Mouse (Mus musculus): ENCODE data around the gene Tedc1. TPM values are rescaled to one million over a fixed set of nuclear protein-coding genes. Genes with fewer than 3 reads are reported as not detected.

Tedc1 gene
- polyA plus RNA-seq, 1 experiment from 2014 or later: 32.9 TPM

DNA sequence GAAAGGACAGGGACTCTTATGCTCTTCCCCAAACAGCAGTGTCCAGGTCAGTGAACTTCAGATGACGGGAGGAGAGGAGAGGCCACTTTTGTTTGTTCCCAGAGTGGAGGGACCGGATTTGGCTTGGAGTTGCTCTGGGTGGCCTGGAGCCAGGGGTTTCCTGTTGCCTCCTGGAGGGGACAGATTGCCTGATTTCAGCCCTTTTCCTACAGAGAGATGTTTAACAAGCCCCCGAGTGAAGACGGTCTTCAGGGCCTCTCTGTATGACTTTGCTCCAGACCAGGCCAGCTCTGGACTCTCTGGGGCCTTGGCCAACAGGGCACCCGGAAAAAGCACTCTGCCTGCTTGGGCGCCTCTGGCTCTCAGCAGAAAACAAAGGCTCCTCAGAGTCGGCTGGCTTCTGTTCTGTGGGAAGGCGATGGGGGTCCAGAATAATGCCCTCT is 14.7 kb upstream of the Tedc1 start:
- Histone ChIP-seq H3K27ac (no peak overlapping the region), H3K9me3 (no peaks in the 10 kb centered on the region), H3K4me1 (peaks cover 49% of the 10 kb centered on the region), H3K27me3 (replicated peaks) (peaks cover 12% of the 10 kb centered on the region; the same call in 1 of the 2 replicates), H3K4me2 (replicated peaks) (peak overlapping the region; percentile 80), H3K9ac (peak overlapping the region; percentile 64), H3K4me3 (peak overlapping the region; percentile 59), H3K36me3 (peaks cover 50% of the 10 kb centered on the region)
- no peak for ATAC-seq (ENCODE audit: low FRiP score, low read depth)
- WGBS: 33% methylated on average over 8 of the region's 8 CpGs

DNA sequence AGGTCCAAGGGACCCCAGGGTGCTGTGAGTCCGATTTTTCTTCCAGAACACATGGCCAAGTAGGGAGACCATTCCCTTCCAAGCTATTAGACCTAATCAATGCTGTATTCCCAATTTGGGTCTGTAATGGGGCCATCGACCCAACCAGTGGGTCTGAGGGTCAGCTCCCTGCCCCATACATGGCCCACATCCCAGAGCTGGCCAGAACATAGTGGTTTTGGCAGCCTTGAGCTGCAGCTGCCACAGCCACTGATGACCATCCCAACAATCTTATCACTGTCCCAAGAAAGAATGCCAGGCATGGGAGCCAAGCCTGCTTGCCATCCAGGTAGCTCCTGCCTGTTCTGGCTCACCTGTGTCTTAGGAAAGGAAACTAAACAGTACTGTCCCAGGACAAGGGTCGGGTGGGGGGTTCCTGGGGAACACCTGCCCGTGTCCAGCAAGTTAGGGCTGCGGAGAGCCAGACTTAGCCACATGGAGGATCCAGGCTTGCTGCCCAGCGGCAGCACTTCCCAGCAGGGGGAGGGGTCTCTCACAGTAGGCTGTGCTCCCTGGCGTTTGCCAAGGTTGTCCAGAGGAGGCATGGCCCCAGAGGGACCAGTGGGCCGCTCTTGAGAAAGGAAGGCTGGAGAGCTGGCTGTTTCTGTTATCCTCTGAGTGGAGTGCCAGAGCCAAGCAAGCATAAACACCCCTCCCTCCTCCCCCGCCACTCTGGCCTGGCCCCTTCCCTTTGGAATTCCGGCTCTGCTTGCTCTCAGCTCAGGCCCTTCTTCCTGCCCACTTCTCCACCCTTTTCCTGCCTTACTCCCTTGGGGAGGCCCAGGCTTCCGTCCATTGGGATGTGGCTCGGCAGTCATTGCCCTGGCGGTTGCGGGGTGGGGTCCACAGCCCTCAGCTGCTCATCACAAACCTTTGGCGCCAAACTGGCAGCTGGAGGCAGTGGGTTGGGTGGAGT is 13.9 kb upstream of the Tedc1 start:
- Histone ChIP-seq H3K27me3 (replicated peaks) (peaks cover 12% of the 10 kb centered on the region), H3K9me3 (no peaks in the 10 kb centered on the region), H3K4me1 (peaks cover 52% of the 10 kb centered on the region), H3K9ac (peak overlapping the region; percentile 64), H3K4me3 (peak overlapping the region; percentile 59), H3K4me2 (replicated peaks) (peak overlapping the region; percentile 80), H3K27ac (0 out of 2 replicates have a peak overlapping the region, but pooled peaks have one; percentile 20), H3K36me3 (peaks cover 42% of the 10 kb centered on the region)
- WGBS: 25% methylated on average over 15 of the region's 15 CpGs
- ATAC-seq (ENCODE audit: low FRiP score, low read depth): no peak

DNA sequence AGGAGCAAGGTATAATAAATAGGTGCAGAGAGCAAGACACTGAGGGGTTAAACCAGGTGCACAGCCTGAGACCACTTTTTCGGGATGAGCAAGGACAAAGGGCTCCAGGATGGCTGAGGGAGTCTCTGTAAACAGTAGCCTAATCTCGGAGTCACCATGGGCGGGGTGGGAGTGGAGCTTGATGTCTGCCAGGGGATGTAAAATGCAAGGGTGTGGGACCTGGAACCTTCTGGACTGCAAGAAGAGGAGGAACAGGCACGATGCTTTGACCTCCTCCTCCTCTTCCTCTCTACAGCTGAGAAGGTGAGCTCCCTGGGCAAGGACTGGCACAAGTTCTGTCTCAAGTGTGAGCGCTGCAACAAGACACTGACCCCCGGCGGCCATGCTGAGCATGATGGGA is 13.1 kb upstream of the Tedc1 start:
- H3K27me3 ChIP-seq (replicated peaks): peaks cover 12% of the 10 kb centered on the region
- no peak overlapping the region for H3K9ac ChIP-seq
- peaks cover 52% of the 10 kb centered on the region for H3K4me1 ChIP-seq
- WGBS: 65% methylated on average over 7 of the region's 7 CpGs
- no peak overlapping the region for H3K27ac ChIP-seq
- peak overlapping the region; percentile 80 for H3K4me2 ChIP-seq (replicated peaks)
- peaks cover 34% of the 10 kb centered on the region for H3K36me3 ChIP-seq
- no peak for ATAC-seq (ENCODE audit: low FRiP score, low read depth)
- peak overlapping the region; percentile 59; the same call in 1 of the 2 replicates for H3K4me3 ChIP-seq
- no peaks in the 10 kb centered on the region for H3K9me3 ChIP-seq

DNA sequence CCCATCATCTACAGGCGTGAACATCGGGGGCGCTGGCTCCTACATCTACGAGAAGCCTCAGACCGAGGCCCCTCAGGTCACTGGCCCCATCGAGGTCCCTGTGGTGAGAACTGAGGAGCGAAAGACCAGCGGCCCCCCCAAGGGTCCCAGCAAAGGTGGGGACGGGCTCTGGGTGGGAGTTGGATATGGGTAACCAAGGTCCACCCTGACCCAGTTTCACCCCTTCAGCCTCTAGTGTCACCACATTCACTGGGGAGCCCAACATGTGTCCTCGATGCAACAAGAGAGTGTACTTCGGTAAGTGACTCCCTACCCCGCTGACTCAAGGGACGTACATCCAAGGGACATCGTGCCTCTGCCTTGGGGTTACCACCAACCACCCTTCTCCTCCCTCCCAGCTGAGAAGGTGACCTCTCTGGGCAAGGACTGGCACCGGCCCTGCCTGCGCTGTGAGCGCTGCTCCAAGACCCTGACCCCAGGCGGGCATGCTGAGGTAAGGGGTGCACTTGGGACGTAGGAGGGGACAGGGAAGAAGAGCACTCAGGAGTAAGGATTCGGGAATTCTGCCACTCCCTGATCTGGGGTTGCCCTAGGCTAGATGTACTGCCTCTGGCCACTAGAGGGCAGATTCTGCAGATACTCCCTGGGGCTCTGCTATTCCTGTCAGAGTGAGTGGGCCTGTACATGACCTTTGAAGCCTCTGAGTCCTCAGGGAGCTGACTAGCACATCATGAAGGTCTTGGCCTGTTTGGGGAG is 12.0 kb upstream of the Tedc1 start:
- no peak overlapping the region for H3K27ac ChIP-seq
- no peaks in the 10 kb centered on the region for H3K9me3 ChIP-seq
- 79% methylated on average over 20 of the region's 20 CpGs for WGBS
- H3K9ac ChIP-seq: no peak overlapping the region
- H3K36me3 ChIP-seq: peaks cover 27% of the 10 kb centered on the region
- H3K4me3 ChIP-seq: no peak overlapping the region
- ATAC-seq (ENCODE audit: low FRiP score, low read depth): no peak
- no peak overlapping the region for H3K4me2 ChIP-seq (replicated peaks)
- peaks cover 12% of the 10 kb centered on the region for H3K27me3 ChIP-seq (replicated peaks)
- peaks cover 47% of the 10 kb centered on the region for H3K4me1 ChIP-seq

DNA sequence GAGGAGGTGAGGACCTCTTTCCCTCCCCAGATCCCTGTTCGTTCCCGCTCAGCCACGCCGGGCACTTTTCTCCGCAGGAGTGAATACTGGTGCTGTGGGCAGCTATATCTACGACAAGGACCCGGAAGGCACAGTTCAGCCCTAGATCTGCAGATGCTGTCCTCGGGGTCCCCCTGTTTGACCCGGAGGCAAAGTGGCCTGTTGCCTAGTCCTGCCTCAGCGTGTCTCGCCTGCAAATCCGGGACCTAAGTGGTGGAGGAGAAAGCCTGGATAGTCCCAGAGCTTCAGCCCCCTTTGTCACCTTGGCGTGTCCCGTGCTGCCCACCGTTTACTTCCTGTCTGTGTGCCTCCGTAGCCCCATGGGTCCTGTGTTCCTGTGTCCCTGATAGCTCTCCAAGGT is 11.3 kb upstream of the Tedc1 start:
- ATAC-seq (ENCODE audit: low FRiP score, low read depth): no peak
- Histone ChIP-seq H3K9me3 (no peaks in the 10 kb centered on the region), H3K9ac (no peak overlapping the region), H3K4me1 (peaks cover 43% of the 10 kb centered on the region), H3K27ac (no peak overlapping the region), H3K36me3 (peaks cover 27% of the 10 kb centered on the region), H3K27me3 (replicated peaks) (peaks cover 13% of the 10 kb centered on the region), H3K4me2 (replicated peaks) (no peak overlapping the region), H3K4me3 (no peak overlapping the region)
- 94% methylated on average over 16 of the region's 16 CpGs for WGBS

DNA sequence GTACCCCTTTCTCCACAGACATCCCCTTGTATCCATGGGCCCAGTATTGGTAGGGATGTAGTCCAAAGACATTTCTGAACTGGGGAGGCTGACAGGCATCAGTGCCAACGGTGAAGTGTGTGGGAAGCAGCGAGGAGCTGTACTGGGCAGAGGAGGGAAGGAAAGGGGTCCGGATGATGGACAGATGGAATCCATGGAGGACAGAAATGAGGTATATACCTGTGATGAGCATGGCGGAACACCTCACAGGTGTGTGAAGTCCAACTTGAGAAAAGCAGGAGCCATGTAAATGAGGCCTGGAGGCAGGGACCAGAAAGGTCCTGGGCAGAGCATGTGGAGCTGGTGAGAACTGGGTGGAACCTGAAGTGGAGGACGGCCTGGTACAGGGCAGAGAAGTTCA is 10.6 kb upstream of the Tedc1 start:
- Histone ChIP-seq H3K9ac (no peak overlapping the region), H3K9me3 (no peaks in the 10 kb centered on the region), H3K36me3 (peaks cover 27% of the 10 kb centered on the region), H3K27me3 (replicated peaks) (peaks cover 19% of the 10 kb centered on the region), H3K4me1 (peaks cover 40% of the 10 kb centered on the region), H3K27ac (no peak overlapping the region), H3K4me2 (replicated peaks) (no peak overlapping the region), H3K4me3 (no peak overlapping the region)
- no peak for ATAC-seq (ENCODE audit: low FRiP score, low read depth)
- WGBS: 85% methylated on average over 5 of the region's 5 CpGs

DNA sequence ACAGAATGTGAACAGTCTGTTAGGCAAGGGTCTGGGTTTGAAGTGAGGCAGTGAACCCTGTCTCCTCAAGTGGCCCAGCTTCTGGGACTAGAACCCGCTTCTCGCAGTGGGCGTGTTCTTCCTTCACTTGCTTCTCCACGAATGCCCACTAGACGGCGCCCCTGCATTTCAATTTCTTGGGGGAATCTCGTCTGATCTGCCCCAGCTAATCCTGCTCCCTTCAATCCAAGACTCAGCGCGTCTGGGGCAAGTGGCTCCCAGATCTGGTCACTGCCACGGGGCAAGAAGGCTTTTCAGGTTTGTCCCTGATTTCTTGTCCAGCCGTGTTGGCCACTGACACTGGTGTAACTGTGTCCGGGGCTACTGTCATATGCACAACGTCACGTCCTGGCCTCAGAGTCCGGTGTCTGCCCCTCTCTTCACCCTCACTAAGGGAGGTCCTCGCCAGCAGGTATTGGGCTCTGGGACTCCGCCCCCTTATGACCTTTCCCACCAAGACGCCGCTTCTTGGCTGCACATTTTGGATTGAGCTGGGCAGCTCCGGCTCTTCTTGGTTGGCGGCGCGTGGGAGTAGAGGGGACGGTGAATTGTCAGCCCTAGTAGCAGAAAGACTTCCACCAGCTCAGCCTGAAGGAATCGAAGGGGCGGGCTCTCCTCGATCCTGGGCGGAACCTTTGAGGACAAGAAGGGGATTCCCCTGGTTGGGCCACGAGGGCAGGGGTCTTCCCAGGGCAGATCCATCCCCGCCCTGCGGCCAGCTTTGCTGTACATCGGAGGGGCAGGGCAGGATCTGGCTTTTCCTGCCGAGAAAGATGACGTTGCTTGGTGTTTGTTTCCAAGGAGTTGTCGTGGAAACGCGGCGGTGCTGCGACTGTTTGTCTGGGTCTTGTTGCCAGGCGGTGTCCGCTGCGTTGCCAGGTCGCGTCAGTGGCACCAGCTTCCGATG is 9.8 kb upstream of the Tedc1 start, which contains the start of gene Crip1:
TSS of gene Crip1 (plus strand) at position 205 of the 946 bp plus-strand sequence.
- H3K27me3 ChIP-seq (replicated peaks): peaks cover 25% of the 10 kb centered on the region
- peak; percentile 27 for ATAC-seq (ENCODE audit: low FRiP score, low read depth)
- peaks cover 27% of the 10 kb centered on the region for H3K36me3 ChIP-seq
- WGBS: 8% methylated on average over 45 of the region's 45 CpGs
- no peak within 1 kb of the TSS for H3K4me3 ChIP-seq
- H3K4me1 ChIP-seq: peaks cover 37% of the 10 kb centered on the region
- H3K4me2 ChIP-seq (replicated peaks): peak within 1 kb of the TSS; percentile 45
- no peaks in the 10 kb centered on the region for H3K9me3 ChIP-seq
- no peak within 1 kb of the TSS for H3K9ac ChIP-seq
- no peak within 1 kb of the TSS for H3K27ac ChIP-seq

DNA sequence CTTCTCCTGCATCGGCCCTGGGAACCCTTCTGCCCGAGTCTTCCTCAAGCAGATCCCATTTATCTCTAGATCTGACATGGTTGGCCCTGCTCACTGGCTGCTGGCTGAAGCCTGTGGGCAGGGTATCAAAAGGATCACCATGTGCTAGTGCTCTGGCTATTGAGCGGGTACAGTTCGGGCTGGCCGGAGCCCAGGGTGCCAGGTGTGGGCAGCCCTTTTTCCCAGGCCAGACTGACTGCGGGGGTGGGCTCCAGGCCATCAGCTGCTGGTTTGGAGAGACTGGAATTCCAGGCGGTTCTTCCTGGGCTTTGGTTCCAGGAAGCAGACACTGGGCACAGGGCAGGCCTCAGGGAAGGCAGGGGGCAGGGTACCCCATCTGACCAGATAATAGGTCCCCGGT is 8.7 kb upstream of the Tedc1 start:
- Histone ChIP-seq H3K36me3 (peaks cover 27% of the 10 kb centered on the region), H3K27ac (no peak overlapping the region), H3K4me2 (replicated peaks) (no peak overlapping the region; the same call in 1 of the 2 replicates), H3K4me1 (peaks cover 37% of the 10 kb centered on the region), H3K9ac (no peak overlapping the region), H3K9me3 (no peaks in the 10 kb centered on the region), H3K4me3 (no peak overlapping the region), H3K27me3 (replicated peaks) (peaks cover 28% of the 10 kb centered on the region)
- ATAC-seq (ENCODE audit: low FRiP score, low read depth): no peak
- 82% methylated on average over 8 of the region's 8 CpGs for WGBS

DNA sequence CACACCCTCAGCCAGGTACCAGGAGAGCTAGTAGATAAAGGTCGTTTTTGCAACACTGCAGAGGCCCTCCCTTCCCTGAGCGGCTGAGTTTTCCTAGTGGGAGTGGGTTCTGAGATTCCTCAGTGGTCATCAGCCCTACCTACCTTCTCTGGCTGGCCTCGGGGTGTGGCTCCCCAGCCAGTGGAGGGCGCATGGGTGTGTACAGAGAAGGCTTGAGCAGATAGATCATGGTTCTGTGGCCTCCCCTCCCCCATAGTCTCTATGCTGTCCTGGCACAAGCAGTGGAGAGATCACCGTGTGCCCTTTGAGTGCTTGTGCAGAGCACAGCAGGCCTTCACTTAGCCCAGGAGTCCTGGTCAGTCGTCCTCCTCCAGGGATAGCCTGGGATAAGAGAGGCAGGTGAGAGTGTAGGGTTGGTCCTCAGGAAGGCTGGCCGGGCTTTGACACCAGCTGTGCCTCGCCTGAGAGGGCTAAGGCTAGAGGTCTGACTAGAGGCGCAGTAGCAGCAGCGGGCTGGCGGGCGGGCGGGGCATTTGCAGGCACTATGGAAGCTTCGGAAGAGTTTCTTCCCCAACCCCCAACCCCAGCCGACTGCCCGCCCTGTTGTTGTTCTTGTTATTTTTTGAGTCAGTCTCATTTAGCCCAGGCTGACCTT is 7.7 kb upstream of the Tedc1 start:
- H3K27me3 ChIP-seq (replicated peaks): peaks cover 36% of the 10 kb centered on the region
- peaks cover 25% of the 10 kb centered on the region for H3K36me3 ChIP-seq
- H3K9me3 ChIP-seq: no peaks in the 10 kb centered on the region
- H3K27ac ChIP-seq: no peak overlapping the region
- H3K4me2 ChIP-seq (replicated peaks): no peak overlapping the region
- H3K9ac ChIP-seq: no peak overlapping the region
- no peak overlapping the region for H3K4me3 ChIP-seq
- 33% methylated on average over 16 of the region's 16 CpGs for WGBS
- ATAC-seq (ENCODE audit: low FRiP score, low read depth): no peak
- H3K4me1 ChIP-seq: peaks cover 28% of the 10 kb centered on the region

DNA sequence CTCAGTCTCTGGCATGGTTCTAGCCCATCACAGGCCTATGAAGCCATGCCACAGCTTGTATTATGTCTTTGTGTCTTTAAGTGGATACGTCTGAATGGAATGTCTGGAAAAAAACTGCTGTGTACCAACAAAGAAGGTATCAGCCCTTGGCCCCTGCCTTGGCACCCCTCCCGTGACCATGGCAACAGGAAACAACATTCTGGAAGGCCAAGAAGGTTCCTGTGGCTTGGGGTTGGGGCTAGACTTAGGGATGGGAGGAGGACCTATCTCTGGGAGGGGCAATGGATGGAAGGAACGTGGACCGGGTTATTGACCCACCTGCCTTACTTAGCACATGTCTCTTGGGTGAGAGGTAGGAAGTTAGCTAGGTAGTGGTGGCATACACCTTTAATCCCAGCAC is 6.9 kb upstream of the Tedc1 start:
- Histone ChIP-seq H3K9me3 (no peaks in the 10 kb centered on the region), H3K27me3 (replicated peaks) (peaks cover 39% of the 10 kb centered on the region), H3K4me2 (replicated peaks) (no peak overlapping the region), H3K4me3 (no peak overlapping the region), H3K9ac (no peak overlapping the region), H3K36me3 (peaks cover 17% of the 10 kb centered on the region), H3K4me1 (peaks cover 28% of the 10 kb centered on the region), H3K27ac (no peak overlapping the region)
- no peak for ATAC-seq (ENCODE audit: low FRiP score, low read depth)
- 63% methylated on average over 4 of the region's 4 CpGs for WGBS

DNA sequence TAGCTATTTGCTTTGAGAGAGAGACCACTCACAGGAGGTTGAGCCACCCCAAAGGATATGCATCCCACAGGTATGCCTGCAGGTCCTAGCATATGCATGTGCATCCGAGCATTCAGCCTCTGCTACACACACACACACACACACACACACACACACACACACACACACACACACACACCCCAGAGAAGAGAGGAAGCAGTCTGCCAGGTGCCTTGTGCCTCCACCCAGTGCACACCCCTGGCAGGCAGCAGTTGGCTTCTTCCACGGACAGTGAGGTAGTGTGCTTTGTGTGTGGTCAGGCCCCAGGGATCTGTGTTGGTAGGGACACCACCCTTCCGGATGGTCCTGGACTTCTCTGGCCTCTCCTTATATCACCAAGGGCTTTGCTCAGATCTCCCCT is 6.3 kb upstream of the Tedc1 start:
- peaks cover 30% of the 10 kb centered on the region for H3K4me1 ChIP-seq

More for the DNA sequence above, 6.3 kb upstream of the Tedc1 start:
- Histone ChIP-seq H3K9ac (no peak overlapping the region), H3K36me3 (peaks cover 11% of the 10 kb centered on the region), H3K27me3 (replicated peaks) (peaks cover 43% of the 10 kb centered on the region), H3K4me2 (replicated peaks) (no peak overlapping the region), H3K4me3 (no peak overlapping the region), H3K9me3 (no peaks in the 10 kb centered on the region), H3K27ac (no peak overlapping the region)
- no peak for ATAC-seq (ENCODE audit: low FRiP score, low read depth)
- 83% methylated on average over 3 of the region's 3 CpGs for WGBS
